ENCODE assay signal across 8 mouse cellular contexts in genomic region chr10:39066962-39067361, GRCm38 (mm10).
DNase-seq lines count a peak whose midpoint lies in the region; ATAC-seq lines count a peak whose summit lies in the region.

No protein-coding gene starts in this region.

- peak; percentile 58 for DNase-seq in CD4-positive helper T cell, adult 2 months (ENCODE audit: low read depth, low spot score)
- peak; percentile 56 to 91 for DNase-seq in adrenal gland, adult (ENCODE audit: inconsistent age in 2 of 2, low spot score in 1 of 2)
- DNase-seq in embryo, embryonic 9.5 days (ENCODE audit: extremely low spot score) = peak; percentile 64
- DNase-seq in kidney, postnatal 14 days = peak; percentile 75
- DNase-seq in retina, postnatal 7 days (ENCODE audit: low read depth, low spot score) = peak; percentile 24
- DNase-seq in urinary bladder, postnatal 10 days (ENCODE audit: low spot score) = peak; percentile 31

- no peak overlapping the region for H3K4me3 ChIP-seq in heart, embryonic 12.5 days
- H3K4me3 ChIP-seq in lung, embryonic 15.5 days = no peak overlapping the region

- H3K9ac ChIP-seq in heart, embryonic 12.5 days = no peak overlapping the region
- no peak overlapping the region for H3K9ac ChIP-seq in lung, embryonic 15.5 days

- peak; percentile 57; the same call in 1 of the 2 replicates for ATAC-seq in heart, embryonic 12.5 days (ENCODE audit: insufficient number of reproducible peaks, low FRiP score)
- ATAC-seq in lung, embryonic 15.5 days (ENCODE audit: borderline replicate concordance, extremely low read depth, low FRiP score, low TSS enrichment) = 0 out of 2 replicates have a peak, but pooled peaks have one; percentile 65

- no peaks in the 10 kb centered on the region for H3K4me1 ChIP-seq in heart, embryonic 12.5 days (replicated peaks)
- no peaks in the 10 kb centered on the region for H3K4me1 ChIP-seq in lung, embryonic 15.5 days

- no peaks in the 10 kb centered on the region for H3K9me3 ChIP-seq in heart, embryonic 12.5 days (replicated peaks)
- no peaks in the 10 kb centered on the region for H3K9me3 ChIP-seq in lung, embryonic 15.5 days

- no peak overlapping the region for H3K27ac ChIP-seq in heart, embryonic 12.5 days (ENCODE audit: poor library complexity, severe bottlenecking)
- H3K27ac ChIP-seq in lung, embryonic 15.5 days = no peak overlapping the region

- H3K36me3 ChIP-seq in heart, embryonic 12.5 days = peaks cover 60% of the 10 kb centered on the region
- peaks cover 46% of the 10 kb centered on the region for H3K36me3 ChIP-seq in lung, embryonic 15.5 days

- no peaks in the 10 kb centered on the region for H3K27me3 ChIP-seq in heart, embryonic 12.5 days (replicated peaks)
- H3K27me3 ChIP-seq in lung, embryonic 15.5 days = no peaks in the 10 kb centered on the region

- H3K4me2 ChIP-seq in heart, embryonic 12.5 days = no peak overlapping the region
- H3K4me2 ChIP-seq in lung, embryonic 15.5 days = no peak overlapping the region

Comparison
In these comparisons a context has a peak if more than half of its experiments do, and no peak if none do; other contexts are left out.
1. DNase-seq: peak in every context shown above with its lines; median percentile 75 in kidney, postnatal 14 days; 74 in adrenal gland, adult; 64 in embryo, embryonic 9.5 days; 58 in CD4-positive helper T cell, adult 2 months; 31 in urinary bladder, postnatal 10 days; 24 in retina, postnatal 7 days.